Mouse (Mus musculus) G1E-ER4 (cell line): ENCODE measurements around the gene Rassf2. TPM values are rescaled to one million over a fixed set of nuclear protein-coding genes. Genes with fewer than 3 reads are reported as not detected.

Experiments
- GATA1 ChIP-seq: IDR thresholded peaks from one replicate; pipeline ENCODE4 v1.8.0; 2012; ENCODE audit warnings: low read length, inconsistent platforms
- polyA plus RNA-seq: library from polyadenylated mRNA; stranded (reverse); fragments of >175 nt; gene quantifications from 2 replicates; pipeline ENCODE4 v1.2.3, GENCODE M21; 2012

The Rassf2 gene
- polyA plus RNA-seq, 1 experiment, result not detected

GRCm38 (mm10) chr2:131953711-131954110, 76.3 kb downstream of the Rassf2 start:
- TF ChIP-seq GATA1, result no peak

- TF ChIP-seq GATA1, result no peak
Observed at GRCm38 (mm10) chr2:131952961-131953538, 77.0 kb downstream of the Rassf2 start.

DNA sequence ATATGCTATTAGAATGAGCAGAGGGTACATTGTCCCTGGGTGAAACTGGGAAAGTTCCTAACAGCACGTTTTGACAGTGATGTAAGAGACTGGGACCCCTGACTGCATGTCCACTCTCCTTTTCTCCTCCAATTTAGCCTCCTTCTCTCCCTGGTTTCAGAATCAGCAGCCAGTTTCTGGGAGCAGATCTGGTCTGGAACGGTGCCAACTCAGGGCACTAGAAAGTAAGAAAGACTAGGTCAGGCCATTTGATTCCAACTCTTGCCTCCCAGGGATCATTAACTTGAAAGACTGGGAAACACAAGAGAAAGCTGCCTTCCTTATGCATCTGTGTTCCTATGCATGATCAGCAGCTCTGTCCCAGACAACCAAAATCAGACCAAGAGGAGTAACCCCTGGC, 77.6 kb downstream of the Rassf2 start:
- no peak for TF ChIP-seq GATA1

DNA sequence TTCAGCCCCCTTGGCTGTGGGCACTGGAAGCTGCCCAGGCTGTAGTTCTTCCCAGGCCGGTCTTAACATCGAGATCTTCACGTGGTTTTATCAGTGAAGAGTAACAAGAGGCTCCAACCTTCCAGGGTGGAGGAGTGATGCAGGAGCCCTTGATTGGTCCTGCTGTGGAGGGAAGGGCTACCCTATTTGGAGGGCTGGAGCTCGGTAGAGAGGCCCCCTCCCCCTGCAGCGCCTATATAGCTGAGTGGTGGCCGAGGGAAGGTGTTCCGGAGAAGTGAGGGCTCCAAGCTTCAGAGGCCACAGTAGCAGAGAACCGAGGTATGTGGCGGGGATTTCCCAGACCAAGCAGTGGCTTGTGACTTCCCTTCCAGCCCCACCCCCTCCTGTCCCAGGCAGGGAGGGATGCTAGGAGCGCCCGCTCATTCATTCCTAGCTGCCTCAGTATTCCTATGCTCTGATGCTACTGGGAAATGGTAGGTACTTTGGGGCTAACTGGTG, 79.4 kb downstream of the Rassf2 start, which contains the start of gene Prnd:
Prnd (plus strand) TSS at position 264 of the 498 bp plus-strand sequence.
- no peak for TF ChIP-seq GATA1

- no peak for TF ChIP-seq GATA1
Observed at GRCm38 (mm10) chr2:131949767-131950597, 80.1 kb downstream of the Rassf2 start.

DNA sequence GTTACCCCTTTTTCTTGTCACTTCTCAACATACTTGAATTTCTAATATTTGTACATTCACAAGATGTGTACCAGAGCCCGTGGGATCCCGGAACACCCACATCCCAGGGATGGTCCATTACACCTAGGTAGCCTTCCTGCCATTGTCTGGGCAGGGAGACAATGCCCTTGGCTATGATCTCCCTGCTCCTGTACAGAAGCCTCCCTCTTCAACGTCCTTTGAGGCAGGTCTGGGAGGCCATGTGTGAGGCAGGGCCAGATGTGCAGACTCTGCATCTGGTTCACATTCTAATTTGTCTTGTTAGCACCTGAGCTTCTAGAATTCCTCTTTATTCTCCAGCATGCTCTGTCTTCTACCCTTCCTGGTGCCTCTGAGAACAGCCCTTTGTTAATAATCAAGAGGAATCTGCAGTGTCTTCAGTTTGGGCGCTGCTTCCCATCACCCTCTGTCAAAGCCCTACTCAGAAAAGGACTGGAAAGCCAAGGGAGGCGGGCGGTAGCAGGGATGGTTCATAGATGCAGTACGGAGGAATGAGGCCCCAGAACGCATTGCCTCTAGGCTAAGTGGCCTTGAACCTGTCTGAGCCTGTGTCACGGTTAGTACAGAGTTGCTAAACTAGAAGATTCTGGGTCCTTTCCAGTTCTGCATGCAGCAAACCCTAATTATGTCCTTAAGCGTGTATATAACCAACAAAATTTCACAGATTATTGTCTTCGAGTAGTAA, 81.0 kb downstream of the Rassf2 start:
- TF ChIP-seq GATA1, result no peak

GRCm38 (mm10) chr2:131948156-131948555, 81.9 kb downstream of the Rassf2 start:
- TF ChIP-seq GATA1, result no peak

DNA sequence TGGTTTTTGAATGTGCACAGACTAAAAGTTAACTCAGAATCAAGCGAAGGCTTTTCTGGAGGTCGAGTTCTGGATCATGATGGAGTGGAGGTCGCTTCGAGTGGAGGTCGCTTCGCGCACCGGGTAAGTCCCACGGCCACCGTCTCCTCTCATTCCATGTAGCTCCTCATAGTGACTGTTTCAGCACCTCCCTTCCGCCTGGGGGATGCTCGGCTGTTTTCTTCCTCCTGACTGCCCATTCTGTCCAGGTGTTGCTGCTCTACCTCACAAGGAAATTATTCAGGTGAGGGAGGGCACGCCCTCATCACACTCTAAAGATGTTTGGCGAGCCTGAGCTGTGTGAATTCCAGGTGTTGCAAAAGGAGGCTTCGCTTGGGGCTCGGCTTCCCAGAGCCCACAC, 83.7 kb downstream of the Rassf2 start:
- no peak for TF ChIP-seq GATA1

GRCm38 (mm10) chr2:131945765-131946164, 84.3 kb downstream of the Rassf2 start:
- no peak for TF ChIP-seq GATA1

DNA sequence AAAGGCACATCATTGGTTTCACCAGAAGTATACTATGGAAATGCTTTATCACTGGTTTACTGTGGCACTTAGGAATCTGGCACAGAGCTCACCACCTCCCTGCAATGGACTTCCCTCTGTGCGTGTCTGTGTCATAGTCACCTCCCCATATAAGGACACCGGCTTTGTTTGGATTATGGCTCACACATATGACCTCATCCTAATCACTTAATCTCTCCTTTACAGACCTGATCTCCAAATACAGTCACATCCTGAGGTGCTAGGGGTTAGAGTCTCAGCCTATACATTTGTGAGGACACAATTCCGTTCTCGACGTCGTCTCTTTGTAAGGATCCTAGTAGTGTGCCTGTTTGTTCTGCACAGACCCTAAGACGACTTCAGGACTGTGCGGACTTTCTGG, 84.8 kb downstream of the Rassf2 start:
- TF ChIP-seq GATA1, result no peak

- TF ChIP-seq GATA1, result no peak
Observed at GRCm38 (mm10) chr2:131944370-131944769, 85.7 kb downstream of the Rassf2 start.

DNA sequence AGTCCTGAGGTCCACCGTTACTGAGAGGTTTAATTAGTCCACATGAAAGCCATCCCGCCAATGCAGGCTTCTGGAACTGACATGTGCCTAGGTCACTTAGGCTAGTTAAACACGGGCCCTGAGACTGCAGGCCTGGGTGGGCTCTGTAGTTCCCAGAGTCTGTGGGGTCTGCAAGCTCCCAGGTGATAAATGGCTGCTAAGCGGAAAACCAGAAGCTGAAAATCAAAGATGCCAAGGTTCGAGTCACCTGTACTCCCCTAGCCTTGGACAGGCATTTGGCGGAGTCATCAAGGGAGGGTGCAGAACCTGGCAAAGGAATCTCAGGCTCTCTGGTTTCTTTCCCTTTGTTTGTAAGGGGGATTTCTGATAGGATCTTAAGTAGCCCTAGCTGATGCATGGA, 88.6 kb downstream of the Rassf2 start:
- TF ChIP-seq GATA1, result no peak

DNA sequence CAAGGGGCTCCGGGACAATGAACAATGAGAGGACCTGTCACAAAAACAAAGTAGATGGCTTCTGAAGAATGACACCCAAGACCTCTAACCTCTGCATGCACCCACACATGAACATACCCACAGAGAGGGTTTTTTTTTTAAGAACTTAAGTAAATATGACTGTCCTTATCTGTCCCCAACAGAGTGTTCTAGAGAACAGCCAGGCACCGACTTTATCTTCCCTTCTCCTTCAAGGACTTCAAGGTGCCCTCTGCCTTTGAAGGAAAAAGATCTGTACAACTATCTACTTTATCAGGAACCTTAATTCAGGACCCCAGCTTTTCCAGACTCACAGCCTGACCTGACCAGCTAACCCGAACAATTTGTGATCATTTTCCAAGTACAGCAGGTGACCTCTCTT, 89.6 kb downstream of the Rassf2 start:
- peak; percentile 26 for TF ChIP-seq GATA1

Other genes starting within 250 kb of the Rassf2 start
- 1.5 TPM in 2 replicates for gene Erv3, start 170.5 kb downstream of the Rassf2 start, polyA plus RNA-seq
- 159 and 194 TPM in 2 replicates for gene Prnp, start 120.3 kb downstream of the Rassf2 start, polyA plus RNA-seq
- 0.02 TPM in 1 of 2 replicates, not detected in the other for gene Prn, start 120.3 kb downstream of the Rassf2 start, polyA plus RNA-seq
- gene Prnd, start 79.4 kb downstream of the Rassf2 start, polyA plus RNA-seq, result 0.08 and 0.17 TPM in 2 replicates
- 1.7 and 3.8 TPM in 2 replicates for gene Slc23a2, start 114.8 kb upstream of the Rassf2 start, polyA plus RNA-seq
- 31.7 and 37.0 TPM in 2 replicates for gene Tmem230, start 217.5 kb upstream of the Rassf2 start, polyA plus RNA-seq
- gene Pcna, start 223.1 kb upstream of the Rassf2 start, polyA plus RNA-seq, result 21.1 and 77.7 TPM in 2 replicates
- 9.4 and 11.9 TPM in 2 replicates for gene Cds2, start 232.9 kb upstream of the Rassf2 start, polyA plus RNA-seq